Mouse (Mus musculus) E14TG2a.4 (cell line): ENCODE results near the gene Slc35d2.
A peak's percentile ranks its signal among the peaks of the same experiment; 100 is the strongest.
"Not testable (repeated sequence)": the region's sequence is repeated elsewhere in the genome, so short reads cannot be mapped to it uniquely, and the experiment has no call there.

Experiments used
- H3K27me3 ChIP-seq: 2 replicates; pipeline ENCODE4 v1.6.1; 2014; ENCODE audit warnings: low read length, control low read depth; ENCODE audit not compliant: insufficient read depth
- H3K36me3 ChIP-seq: 2 replicates; pipeline ENCODE4 v1.6.1; 2014; ENCODE audit warnings: low read length, control low read depth; ENCODE audit not compliant: insufficient read depth
- H3K4me1 ChIP-seq: replicated peaks from 2 replicates; pipeline ENCODE4 v1.6.1; 2014; ENCODE audit warnings: low read depth, low read length, control low read depth
- H3K4me3 ChIP-seq: replicated peaks from 2 replicates; pipeline ENCODE4 v1.5.1; 2014; ENCODE audit warnings: mild to moderate bottlenecking, low read length
- H3K9me3 ChIP-seq: 2 replicates; pipeline ENCODE4 v1.6.1; 2014; ENCODE audit warnings: low read length, control low read depth
- CTCF ChIP-seq: conservative IDR thresholded peaks from 2 replicates; pipeline ENCODE4 v1.5.1; 2014; ENCODE audit warnings: low read length
- NANOG ChIP-seq: IDR thresholded peaks from 2 replicates; pipeline ENCODE4 v1.6.1; 2014; ENCODE audit warnings: borderline replicate concordance, low read length, mixed read lengths
- POU5F1 ChIP-seq: IDR thresholded peaks from 2 replicates; pipeline ENCODE4 v1.6.1; 2014; ENCODE audit warnings: low read length, borderline replicate concordance

Slc35d2 gene

GRCm38 (mm10) chr13:64053959-64054358 is 75.2 kb downstream of the Slc35d2 start:
- TF ChIP-seq POU5F1 (no peak), CTCF (no peak), NANOG (no peak)
- no peaks in the 10 kb centered on the region for H3K27me3 ChIP-seq
- no peak overlapping the region for H3K4me3 ChIP-seq
- H3K4me1 ChIP-seq: no peaks in the 10 kb centered on the region
- H3K9me3 ChIP-seq: peaks cover 76% of the 10 kb centered on the region
- 0 out of 2 replicates have a peak, but pooled peaks cover 3% of the 10 kb centered on the region for H3K36me3 ChIP-seq

GRCm38 (mm10) chr13:64052281-64052680 is 76.9 kb downstream of the Slc35d2 start:
- not testable (repeated sequence) for H3K36me3 ChIP-seq, H3K27me3 ChIP-seq
- peaks cover 59% of the 10 kb centered on the region for H3K9me3 ChIP-seq

GRCm38 (mm10) chr13:64050895-64051294 is 78.3 kb downstream of the Slc35d2 start:
- H3K27me3 ChIP-seq: no peaks in the 10 kb centered on the region
- H3K9me3 ChIP-seq: peaks cover 45% of the 10 kb centered on the region
- H3K4me1 ChIP-seq: no peaks in the 10 kb centered on the region
- TF ChIP-seq CTCF (peak; percentile 24; the same call in 1 of the 2 replicates), POU5F1 (no peak)
- no peaks in the 10 kb centered on the region for H3K36me3 ChIP-seq
- H3K4me3 ChIP-seq: no peak overlapping the region

More at GRCm38 (mm10) chr13:64052281-64052680, 76.9 kb downstream of the Slc35d2 start:
- H3K4me1 ChIP-seq, H3K4me3 ChIP-seq: not testable (repeated sequence)

- Histone ChIP-seq H3K36me3 (no peaks in the 10 kb centered on the region), H3K9me3 (peaks cover 32% of the 10 kb centered on the region), H3K4me1 (no peaks in the 10 kb centered on the region), H3K27me3 (no peaks in the 10 kb centered on the region), H3K4me3 (no peak overlapping the region)
- TF ChIP-seq NANOG (no peak), CTCF (no peak), POU5F1 (no peak)
Observed at GRCm38 (mm10) chr13:64049535-64049934, 79.6 kb downstream of the Slc35d2 start.

- H3K36me3 ChIP-seq: no peaks in the 10 kb centered on the region
- peaks cover 23% of the 10 kb centered on the region for H3K9me3 ChIP-seq
- H3K4me1 ChIP-seq: no peaks in the 10 kb centered on the region
- H3K4me3 ChIP-seq: no peak overlapping the region
- TF ChIP-seq NANOG (no peak), CTCF (no peak), POU5F1 (no peak)
- H3K27me3 ChIP-seq: no peaks in the 10 kb centered on the region
Observed at GRCm38 (mm10) chr13:64048467-64048866, 80.7 kb downstream of the Slc35d2 start.
